Mouse (Mus musculus): Measurements from ENCODE around the gene Polr1e. TPM values are rescaled to one million over a fixed set of nuclear protein-coding genes. Genes with fewer than 3 reads are reported as not detected.
"Not testable (repeated sequence)": the region's sequence is repeated elsewhere in the genome, so short reads cannot be mapped to it uniquely, and the experiment has no call there.

The Polr1e gene
- total RNA-seq (2015) (50.9 and 65.2 TPM in 2 replicates), total RNA-seq (2017) (47.3 and 53.0 TPM in 2 replicates)

DNA sequence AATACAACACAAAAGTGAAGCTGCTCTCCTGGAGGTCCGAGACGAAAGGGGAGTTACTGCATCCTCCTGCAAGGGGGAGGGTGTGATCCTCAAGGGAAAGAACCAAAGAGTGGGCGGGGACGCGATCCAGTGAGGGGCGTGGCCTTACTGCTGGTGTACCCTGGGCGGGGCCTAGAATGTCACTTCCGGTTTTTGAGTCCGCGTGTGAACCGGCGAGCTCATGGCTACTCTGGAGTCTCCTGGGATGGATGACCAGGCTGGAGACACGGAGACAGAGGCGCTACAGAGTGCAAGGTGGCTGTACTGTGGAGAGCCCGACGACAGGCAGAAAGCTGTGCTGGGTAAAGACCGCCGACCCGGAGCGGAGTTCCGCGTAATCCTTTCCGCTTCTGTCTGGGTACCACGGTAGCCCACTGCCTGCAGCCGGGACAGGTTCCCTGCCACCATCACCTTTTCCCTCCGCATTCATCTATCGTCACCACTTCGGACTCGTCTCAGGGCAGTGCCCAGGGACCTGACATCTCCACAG is at the start of gene Polr1e:
Gene Polr1e, plus strand, starts transcription at position 132 of the 529 bp plus-strand sequence.
- peak; percentile 96 for ATAC-seq (replicated peaks; ENCODE audit: poor library complexity)

DNA sequence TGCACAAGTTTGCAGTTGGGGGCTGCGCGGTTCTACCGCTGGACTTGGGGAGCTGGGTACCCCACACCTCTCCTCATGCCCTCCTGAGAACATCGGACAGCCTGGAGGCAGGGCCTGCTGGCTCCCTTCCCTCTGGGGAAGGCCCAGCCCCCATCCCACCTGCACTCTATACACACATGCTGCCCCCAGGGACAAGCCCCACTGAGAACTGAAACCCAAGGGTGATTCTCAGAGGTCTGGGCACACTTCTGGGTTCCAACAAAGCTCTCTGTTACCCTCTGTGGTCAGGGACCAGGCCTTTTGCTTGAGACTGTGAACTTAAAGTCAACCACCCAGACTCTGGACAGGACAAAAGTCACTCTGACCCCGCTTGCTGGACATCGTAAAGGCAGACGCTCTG is 48.3 kb upstream of the Polr1e start:
- no peak for ATAC-seq (replicated peaks; ENCODE audit: poor library complexity)

DNA sequence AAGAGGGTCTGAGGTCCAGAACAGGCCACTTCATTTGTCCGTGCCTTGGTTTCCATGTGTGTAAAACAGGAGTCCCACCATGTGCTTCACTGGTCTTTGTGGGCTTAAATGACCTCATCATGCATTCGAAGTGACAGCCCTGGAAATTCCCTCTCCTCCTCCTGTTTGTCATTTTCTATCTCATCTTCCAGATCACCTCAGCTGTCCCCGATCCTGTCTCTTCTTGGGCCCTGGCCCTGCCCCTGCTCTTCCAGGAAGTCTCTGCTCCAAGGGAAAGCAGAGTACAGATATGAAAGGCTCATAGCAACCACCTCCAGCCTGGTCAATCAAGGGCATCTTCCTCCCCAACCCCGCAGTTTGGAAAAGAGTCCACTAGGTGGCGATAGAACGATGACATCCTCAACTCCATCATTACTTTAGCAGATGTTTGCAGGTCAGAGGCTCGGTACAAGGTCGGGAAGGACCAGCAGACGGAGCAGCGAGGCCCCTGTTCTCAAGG is 47.7 kb upstream of the Polr1e start:
- ATAC-seq (replicated peaks; ENCODE audit: poor library complexity) = peak; percentile 52

DNA sequence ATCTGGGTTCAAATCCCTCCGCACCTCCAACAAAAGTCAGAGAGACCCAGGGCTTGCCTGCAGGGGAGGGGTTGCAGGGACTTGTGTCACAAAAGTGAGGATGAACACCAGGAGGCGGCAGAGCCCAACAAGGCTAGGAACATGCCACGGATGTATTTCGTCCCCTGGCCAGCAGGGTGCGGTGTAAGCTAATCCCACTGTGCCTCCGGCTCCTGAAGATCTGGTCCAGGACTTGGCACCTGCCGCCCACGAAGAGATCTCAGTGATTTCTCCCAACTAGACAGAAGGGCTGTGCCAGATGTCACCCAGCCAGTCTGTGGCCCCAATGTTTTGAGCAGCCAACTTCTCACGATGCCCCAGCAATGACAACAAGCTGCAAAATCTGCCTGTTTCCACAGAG is 44.9 kb upstream of the Polr1e start:
- peak; percentile 95 for ATAC-seq (replicated peaks; ENCODE audit: poor library complexity)

DNA sequence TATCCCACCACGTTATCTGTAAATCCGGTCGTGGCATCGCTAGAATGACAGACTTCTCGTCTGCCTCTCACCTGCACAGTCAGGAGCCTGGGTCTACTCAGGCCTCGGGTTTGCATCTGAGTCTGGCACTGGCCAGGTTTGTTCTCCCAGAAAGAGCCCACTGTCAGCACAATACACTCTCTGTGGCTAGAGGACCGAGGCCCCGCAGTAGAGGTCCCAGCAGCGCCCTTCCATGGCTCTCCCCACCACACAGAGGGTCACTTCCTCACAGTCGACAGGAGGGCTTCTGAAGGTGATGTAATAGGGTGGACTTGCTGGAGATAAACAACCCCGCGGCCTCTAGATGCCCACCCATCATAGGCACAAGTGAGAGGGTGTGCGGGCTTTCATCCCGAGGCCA is 44.5 kb upstream of the Polr1e start:
- peak; percentile 5; the same call in 1 of the 2 replicates for ATAC-seq (replicated peaks; ENCODE audit: poor library complexity)

GRCm38 (mm10) chr4:44974331-44974730 is 44.1 kb upstream of the Polr1e start:
- no peak for ATAC-seq (replicated peaks; ENCODE audit: poor library complexity)

DNA sequence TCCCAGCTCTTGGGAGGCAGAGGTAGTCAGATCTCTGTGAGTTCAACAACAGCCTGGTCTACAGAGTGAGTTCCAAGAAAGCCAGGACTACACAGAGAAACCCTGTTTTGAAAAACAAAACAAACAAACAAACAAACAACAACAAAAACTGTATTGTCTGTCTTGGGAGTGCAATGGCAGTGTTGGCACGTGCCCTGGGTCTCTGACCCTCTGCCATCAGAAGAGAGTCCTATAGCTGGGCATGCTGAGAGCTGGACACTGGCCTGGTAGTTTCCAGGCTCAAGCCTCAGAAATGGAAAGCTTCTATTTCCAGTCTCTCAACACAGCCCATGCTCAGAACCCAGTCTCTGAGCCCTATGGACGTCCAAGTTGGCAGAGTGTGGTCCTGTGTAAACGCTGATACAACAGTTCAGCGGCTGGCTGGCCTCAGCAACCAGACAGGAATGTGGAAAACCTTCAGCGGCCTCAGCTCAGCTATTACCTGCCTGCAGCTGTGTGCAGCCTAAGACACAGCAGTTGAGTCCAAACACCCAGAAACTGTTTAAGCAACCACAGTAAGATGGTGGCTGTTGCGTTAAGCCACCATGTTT is 42.3 kb upstream of the Polr1e start:
- no peak for ATAC-seq (replicated peaks; ENCODE audit: poor library complexity)

DNA sequence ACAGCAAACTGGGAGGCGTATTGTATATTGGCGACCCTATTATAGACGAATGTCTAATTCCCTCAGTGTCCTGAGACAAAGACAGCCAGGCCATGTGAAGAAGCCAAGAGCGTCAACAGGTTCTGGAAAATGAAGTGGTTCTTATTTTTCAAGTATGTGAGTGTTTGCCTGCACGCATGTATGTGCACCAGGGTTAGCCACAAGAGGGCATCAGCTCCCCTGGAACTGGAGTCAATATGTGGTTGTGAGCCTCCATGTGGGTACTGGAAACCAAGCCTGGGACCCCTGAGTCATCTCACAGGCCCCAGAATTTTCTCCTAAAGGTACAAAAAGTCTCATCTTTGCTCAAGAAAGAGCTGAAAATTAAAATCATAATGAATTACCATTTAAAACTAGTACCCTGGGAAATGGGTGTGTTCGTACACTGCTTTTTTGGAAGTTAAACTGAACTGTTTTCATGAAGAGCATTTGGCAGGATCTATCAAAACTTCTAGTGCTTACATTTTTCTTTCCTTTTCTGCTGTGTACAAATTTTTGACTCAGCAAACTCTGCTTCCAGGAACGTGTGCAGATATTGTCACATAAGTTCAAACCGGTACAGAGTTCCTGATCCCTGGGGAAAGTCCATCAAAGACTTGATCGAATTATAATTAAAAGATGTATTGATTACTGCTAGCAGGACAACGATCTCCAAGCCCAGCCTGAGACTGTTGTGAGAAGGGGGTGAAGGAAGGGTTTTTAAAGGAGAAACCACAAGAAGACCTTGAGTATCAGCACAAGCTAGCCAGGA is 41.3 kb upstream of the Polr1e start:
- no peak for ATAC-seq (replicated peaks; ENCODE audit: poor library complexity)

DNA sequence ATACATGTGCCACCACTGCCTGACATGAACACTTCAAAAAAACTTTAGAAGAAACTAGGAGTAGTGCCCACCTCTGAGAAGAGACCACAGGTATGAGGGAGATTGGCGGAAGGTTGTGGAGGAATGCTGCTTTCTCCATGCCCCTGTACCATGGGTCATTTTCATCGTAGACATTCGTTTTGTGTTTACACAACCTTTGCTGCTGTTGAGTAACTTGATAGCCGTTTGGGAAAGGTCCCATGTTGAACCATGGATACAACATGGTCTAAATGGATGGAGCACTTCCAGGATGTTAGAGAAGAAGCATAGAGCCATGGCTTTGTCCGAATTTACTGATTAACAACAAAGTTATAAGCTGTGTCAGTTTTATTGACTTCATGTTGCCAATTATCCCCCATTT is 40.2 kb upstream of the Polr1e start:
- ATAC-seq (replicated peaks; ENCODE audit: poor library complexity) = no peak

DNA sequence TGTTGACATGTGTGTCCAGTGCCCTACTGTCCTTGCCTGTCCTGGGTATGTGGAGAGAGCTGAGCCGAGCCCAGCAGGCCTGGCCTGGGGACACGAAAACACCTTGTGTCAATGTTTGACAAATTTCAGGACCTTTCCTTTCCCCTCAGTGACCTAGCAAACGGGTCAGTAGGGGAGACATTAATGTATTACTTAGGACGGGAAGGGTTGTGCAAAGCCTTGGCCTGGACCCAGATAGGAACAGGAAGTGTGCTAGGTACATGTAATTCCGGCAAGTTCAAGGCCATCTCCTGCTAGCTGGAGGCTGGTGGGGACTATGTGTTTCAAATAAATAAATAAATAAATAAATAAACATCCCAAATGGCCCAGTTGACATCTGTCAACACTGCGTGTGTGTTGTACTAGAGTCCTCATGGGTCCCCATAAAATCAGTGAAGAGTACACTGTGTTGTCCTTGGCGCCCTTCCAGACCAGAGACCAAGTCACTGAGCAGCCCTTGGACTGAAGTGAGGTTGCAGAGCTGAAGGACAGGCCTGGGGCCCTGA is 38.5 kb upstream of the Polr1e start:
- no peak for ATAC-seq (replicated peaks; ENCODE audit: poor library complexity)

GRCm38 (mm10) chr4:44981280-44981973 is 37.0 kb upstream of the Polr1e start, which contains the start of gene Grhpr:
Grhpr (plus strand) TSS chr4:44981395.
- peak; percentile 80 for ATAC-seq (replicated peaks; ENCODE audit: poor library complexity)

GRCm38 (mm10) chr4:44981974-44982287 is 36.5 kb upstream of the Polr1e start:
- no peak for ATAC-seq (replicated peaks; ENCODE audit: poor library complexity)

GRCm38 (mm10) chr4:44982440-44983130 is 35.8 kb upstream of the Polr1e start:
- ATAC-seq (replicated peaks; ENCODE audit: poor library complexity) = no peak

DNA sequence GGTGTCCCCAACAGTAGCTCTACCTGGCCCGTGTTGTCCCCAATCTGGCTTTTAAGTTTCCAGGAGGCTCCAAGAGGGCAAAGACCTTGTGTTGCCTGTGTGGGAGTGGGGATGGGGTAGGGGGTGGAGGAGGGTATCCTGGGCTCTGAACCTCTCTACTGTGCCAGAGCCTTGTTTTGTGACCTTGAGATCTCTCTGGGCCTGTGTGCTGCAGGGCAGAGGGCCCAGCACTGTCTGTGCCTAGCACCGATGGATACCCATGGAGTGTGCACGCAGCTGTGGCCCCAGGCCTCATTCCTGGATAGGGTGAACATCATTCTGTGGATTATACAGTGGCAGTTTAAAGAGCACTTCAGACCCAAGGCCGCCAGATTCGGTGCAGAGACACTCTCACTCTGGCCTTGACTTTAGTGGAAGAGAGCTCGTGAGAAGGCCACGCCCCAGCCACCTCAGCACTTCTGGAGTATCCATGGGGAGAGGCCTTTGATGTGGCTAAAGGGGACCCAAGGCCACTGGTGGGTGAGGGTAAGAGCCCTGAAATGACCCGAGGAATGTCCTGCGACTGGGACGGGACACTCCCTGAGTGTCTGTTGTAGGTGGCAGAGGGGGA is 35.1 kb upstream of the Polr1e start:
- ATAC-seq (replicated peaks; ENCODE audit: poor library complexity) = no peak

DNA sequence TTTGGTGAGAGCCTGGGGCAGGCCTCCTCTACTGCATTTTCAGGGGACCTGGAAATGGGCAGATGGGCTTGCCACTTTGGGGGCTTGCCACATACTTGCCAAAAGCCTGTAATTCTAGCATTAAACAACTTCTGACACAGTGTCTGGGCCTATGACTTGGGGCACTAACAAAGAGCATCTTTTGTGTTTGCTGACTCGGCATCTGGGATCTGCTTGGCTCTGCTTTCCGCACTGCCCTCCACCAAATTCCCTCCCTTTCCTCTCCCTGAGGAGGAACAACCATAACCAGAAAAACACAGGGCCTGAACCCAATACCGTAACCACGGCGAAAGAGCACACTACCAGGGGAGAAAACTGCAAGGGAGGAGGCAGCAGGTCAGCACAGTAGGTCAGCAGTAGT is 27.8 kb upstream of the Polr1e start:
- no peak for ATAC-seq (replicated peaks; ENCODE audit: poor library complexity)

DNA sequence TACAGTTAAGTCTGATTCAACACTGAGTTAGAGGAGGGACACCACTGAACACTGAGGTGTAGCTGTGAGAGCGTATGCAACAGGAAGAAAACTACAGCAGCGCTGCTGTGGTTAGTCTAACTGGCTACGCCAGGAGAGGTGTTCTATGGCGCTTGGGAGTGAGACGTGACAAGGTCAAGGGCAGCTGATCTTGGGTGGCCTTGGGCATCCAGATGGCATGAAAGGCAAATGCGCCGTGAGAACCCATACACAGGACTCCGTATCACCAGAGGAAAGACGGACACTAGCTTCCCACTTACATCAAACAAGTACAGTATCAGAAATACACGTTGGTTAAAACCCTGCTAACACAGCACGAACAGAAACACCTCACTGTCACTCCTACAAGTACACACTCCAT is 26.1 kb upstream of the Polr1e start:
- not testable (repeated sequence) for ATAC-seq (replicated peaks; ENCODE audit: poor library complexity)

GRCm38 (mm10) chr4:44993179-44993578 is 25.2 kb upstream of the Polr1e start:
- not testable (repeated sequence) for ATAC-seq (replicated peaks; ENCODE audit: poor library complexity)

DNA sequence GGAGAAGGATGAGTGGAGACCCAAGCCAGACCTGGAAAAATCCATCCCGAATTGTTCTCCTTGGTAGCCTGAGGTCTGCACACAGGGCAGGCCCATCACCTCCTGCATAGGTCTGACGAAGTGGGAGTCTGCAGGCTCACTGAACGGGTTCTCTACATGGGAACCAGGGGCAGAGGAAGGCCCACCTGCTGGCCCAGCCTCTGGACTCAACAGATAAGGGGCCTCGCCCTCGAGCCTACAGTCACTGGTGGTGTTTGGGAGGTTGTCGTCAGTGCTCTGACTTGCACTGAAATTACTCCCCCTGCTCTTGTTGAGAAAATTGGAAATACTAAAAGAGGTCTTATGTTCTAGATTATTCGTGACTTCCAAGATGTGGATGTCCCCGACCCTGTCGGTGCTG is 24.5 kb upstream of the Polr1e start:
- peak; percentile 99 for ATAC-seq (replicated peaks; ENCODE audit: poor library complexity)

- ATAC-seq (replicated peaks; ENCODE audit: poor library complexity) = no peak
These were observed 23.6 kb upstream of the Polr1e start for GRCm38 (mm10) chr4:44994776-44995175.

DNA sequence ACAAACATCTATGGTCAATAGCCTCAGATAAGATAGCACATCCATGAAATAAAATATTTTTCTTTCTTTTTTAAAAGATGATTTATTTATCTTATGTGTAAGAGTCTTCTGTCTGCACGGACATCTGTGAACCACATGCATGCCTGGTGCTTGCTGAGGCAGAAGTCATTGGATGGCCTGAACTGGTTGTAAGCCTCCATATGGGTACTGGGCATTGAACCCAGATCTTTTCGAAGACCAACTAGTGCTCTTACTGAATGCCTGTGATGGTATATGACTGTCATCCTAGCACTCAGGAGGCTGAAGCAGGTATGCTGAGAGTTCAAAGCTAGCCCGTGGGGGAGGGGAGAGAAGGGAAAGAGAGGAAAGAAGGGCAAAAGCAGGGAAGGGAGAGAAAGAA is 20.3 kb upstream of the Polr1e start:
- ATAC-seq (replicated peaks; ENCODE audit: poor library complexity) = no peak
